Mouse (Mus musculus) intestine, postnatal 0 days (tissue): ENCODE results near the gene Mrps21. TPM values are rescaled to one million over a fixed set of nuclear protein-coding genes. Genes with fewer than 3 reads are reported as not detected.
"Not testable (repeated sequence)": the region's sequence is repeated elsewhere in the genome, so short reads cannot be mapped to it uniquely, and the experiment has no call there.

Experiments used
- ATAC-seq: fragments of 200-750 bp; cut with Nextera tagmentation; 2 replicates; pipeline ENCODE4 v1.8.0; 2017; ENCODE audit warnings: mild to moderate bottlenecking, moderate TSS enrichment, moderate library complexity
- H3K27ac ChIP-seq: fragments of 300-500 bp; sonication (generic); 2 replicates; pipeline ENCODE4 v1.5.1; 2014; ENCODE audit warnings: mild to moderate bottlenecking, low read depth, low read length, moderate library complexity
- H3K27me3 ChIP-seq: fragments of 300-500 bp; sonication (generic); replicated peaks from 2 replicates; pipeline ENCODE4 v1.6.1; 2014; ENCODE audit warnings: low read length, mixed read lengths; ENCODE audit not compliant: control insufficient read depth, insufficient read depth
- H3K36me3 ChIP-seq: fragments of 300-500 bp; sonication (generic); 2 replicates; pipeline ENCODE4 v1.6.1; 2014; ENCODE audit warnings: mild to moderate bottlenecking, moderate library complexity; ENCODE audit not compliant: control insufficient read depth, insufficient read depth
- H3K4me1 ChIP-seq: fragments of 300-500 bp; sonication (generic); replicated peaks from 2 replicates; pipeline ENCODE4 v1.6.1; 2014; ENCODE audit warnings: antibody characterized with exemption, low read length, mixed read lengths; ENCODE audit not compliant: control insufficient read depth, insufficient read depth
- H3K4me2 ChIP-seq: fragments of 300-500 bp; sonication (generic); replicated peaks from 2 replicates; pipeline ENCODE4 v1.6.1; 2014; ENCODE audit warnings: low read depth, mild to moderate bottlenecking, moderate library complexity
- H3K4me3 ChIP-seq: fragments of 300-500 bp; sonication (generic); 2 replicates; pipeline ENCODE4 v1.5.1; 2014; ENCODE audit warnings: low read depth, low read length
- H3K9ac ChIP-seq: fragments of 300-500 bp; sonication (generic); 2 replicates; pipeline ENCODE4 v1.6.1; 2014; ENCODE audit warnings: mild to moderate bottlenecking, low read depth, low read length
- H3K9me3 ChIP-seq: fragments of 300-500 bp; sonication (generic); 2 replicates; pipeline ENCODE4 v1.6.1; 2016; ENCODE audit warnings: mixed run types; ENCODE audit not compliant: control insufficient read depth
- CTCF ChIP-seq: sonication (generic); IDR thresholded peaks from 2 replicates; pipeline ENCODE4 v1.5.1; 2016; ENCODE audit warnings: low read depth, mild to moderate bottlenecking, control low read depth, antibody characterized with exemption, moderate library complexity
- whole genome bisulfite sequencing: fragments of 180-500 bp; shearing (Covaris S2); extraction: QIAGEN DNeasy Blood & Tissue Kit; methylation state at CpG from one replicate; pipeline ENCODE4 v1.1.7; 2014; 5-methylcytosine and 5-hydroxymethylcytosine counted together
- polyA plus RNA-seq: library from polyadenylated mRNA; unstranded; fragments of >200 nt; fragmentation: Nextera tagmentation; extraction: Ambion mirVana; gene quantifications from 2 replicates; pipeline ENCODE4 v1.2.1, GENCODE M21; 2015

Mrps21 gene
- polyA plus RNA-seq, 1 experiment from 2014 or later, result 353 TPM

GRCm38 (mm10) chr3:95860323-95860722 lies 11.0 kb downstream of the Mrps21 start:
- H3K9ac ChIP-seq, result no peak overlapping the region
- no peaks in the 10 kb centered on the region for H3K9me3 ChIP-seq
- no peaks in the 10 kb centered on the region for H3K4me1 ChIP-seq
- WGBS, result 76% methylated on average over 3 of the region's 3 CpGs
- ATAC-seq, result no peak
- H3K4me3 ChIP-seq, result no peak overlapping the region
- H3K36me3 ChIP-seq, result peaks cover 20% of the 10 kb centered on the region
- peak; percentile 59 for TF ChIP-seq CTCF
- no peaks in the 10 kb centered on the region for H3K27me3 ChIP-seq
- H3K4me2 ChIP-seq, result no peak overlapping the region
- no peak overlapping the region for H3K27ac ChIP-seq

- WGBS, result 83% methylated on average over 3 of the region's 3 CpGs
- not testable (repeated sequence) for H3K9ac ChIP-seq, H3K4me2 ChIP-seq, H3K27ac ChIP-seq, H3K9me3 ChIP-seq, ATAC-seq, H3K4me3 ChIP-seq, H3K4me1 ChIP-seq, H3K36me3 ChIP-seq, H3K27me3 ChIP-seq
These were observed 13.0 kb downstream of the Mrps21 start for GRCm38 (mm10) chr3:95858278-95858677.

GRCm38 (mm10) chr3:95857050-95857449 lies 14.3 kb downstream of the Mrps21 start:
- not testable (repeated sequence) for H3K27me3 ChIP-seq, ATAC-seq, H3K9ac ChIP-seq, H3K4me2 ChIP-seq, H3K9me3 ChIP-seq, H3K4me3 ChIP-seq, H3K4me1 ChIP-seq, H3K27ac ChIP-seq
- WGBS, result 83% methylated on average over 1 of the region's 1 CpGs
- peaks cover 14% of the 10 kb centered on the region for H3K36me3 ChIP-seq

GRCm38 (mm10) chr3:95856115-95856514 lies 15.2 kb downstream of the Mrps21 start:
- no peaks in the 10 kb centered on the region for H3K27me3 ChIP-seq
- no peaks in the 10 kb centered on the region for H3K9me3 ChIP-seq
- H3K4me2 ChIP-seq, result peak overlapping the region; percentile 86
- H3K9ac ChIP-seq, result peak overlapping the region; percentile 83
- TF ChIP-seq CTCF, result no peak
- ATAC-seq, result 0 out of 2 replicates have a peak, but pooled peaks have one; percentile 1
- H3K36me3 ChIP-seq, result peaks cover 22% of the 10 kb centered on the region
- H3K4me1 ChIP-seq, result no peaks in the 10 kb centered on the region
- WGBS, result 29% methylated on average over 7 of the region's 7 CpGs
- peak overlapping the region; percentile 81 for H3K27ac ChIP-seq
- H3K4me3 ChIP-seq, result peak overlapping the region; percentile 91

GRCm38 (mm10) chr3:95855502-95856089 lies 15.7 kb downstream of the Mrps21 start, which contains the start of gene Prpf3:
Prpf3 (minus strand) TSS chr3:95855885.
- H3K27me3 ChIP-seq, result no peaks in the 10 kb centered on the region

GRCm38 (mm10) chr3:95851317-95851716 lies 20.0 kb downstream of the Mrps21 start:
- H3K9me3 ChIP-seq, result no peaks in the 10 kb centered on the region
- H3K27me3 ChIP-seq, result no peaks in the 10 kb centered on the region
- no peak overlapping the region for H3K9ac ChIP-seq
- no peak overlapping the region for H3K27ac ChIP-seq
- no peaks in the 10 kb centered on the region for H3K4me1 ChIP-seq
- WGBS, result 83% methylated on average over 8 of the region's 8 CpGs
- peaks cover 68% of the 10 kb centered on the region for H3K36me3 ChIP-seq
- ATAC-seq, result no peak
- no peak for TF ChIP-seq CTCF
- no peak overlapping the region for H3K4me3 ChIP-seq
- H3K4me2 ChIP-seq, result no peak overlapping the region

More at GRCm38 (mm10) chr3:95855502-95856089, 15.7 kb downstream of the Mrps21 start, which contains the start of gene Prpf3:
- under 1% methylated on average over 56 of the region's 56 CpGs for WGBS
- peak; percentile 97 for ATAC-seq
- no peaks in the 10 kb centered on the region for H3K4me1 ChIP-seq
- H3K4me3 ChIP-seq, result peak within 1 kb of the TSS; percentile 91
- no peak for TF ChIP-seq CTCF
- H3K9ac ChIP-seq, result peak within 1 kb of the TSS; percentile 83
- H3K27ac ChIP-seq, result peak within 1 kb of the TSS; percentile 81
- H3K4me2 ChIP-seq, result peak within 1 kb of the TSS; percentile 86
- H3K9me3 ChIP-seq, result no peaks in the 10 kb centered on the region
- H3K36me3 ChIP-seq, result peaks cover 27% of the 10 kb centered on the region
